ENCODE assay signal across 21 mouse cellular contexts in the genomic region with DNA sequence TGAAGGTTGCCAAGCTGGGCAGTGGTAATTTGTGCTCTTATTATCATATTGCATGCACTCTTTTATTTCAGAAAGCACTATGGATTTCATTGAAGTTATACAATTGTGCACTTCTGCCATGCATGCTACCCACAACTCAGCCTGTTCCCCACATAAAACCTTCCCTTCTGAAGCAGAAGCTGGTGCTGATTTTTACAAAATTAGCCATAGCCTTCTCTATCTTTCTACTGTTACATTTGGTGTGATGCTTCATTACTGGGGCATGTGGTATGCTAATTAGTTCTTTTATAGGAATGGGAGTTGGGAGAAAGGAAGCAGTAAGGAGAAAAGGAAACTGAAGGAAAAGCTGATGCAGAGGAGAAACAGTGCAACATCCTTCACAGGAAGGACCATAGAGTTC.
DNase-seq lines count a peak whose midpoint lies in the region; ATAC-seq and TF ChIP-seq lines count a peak whose summit lies in the region.
"Had no signal": no experiment of that assay in that cellular context is flagged by ENCODE, and none has a peak within 500 bp of the region (broad histone marks: within the 10 kb centered on the region; RNA-seq: fewer than 3 reads in every experiment).

No protein-coding gene starts in this region.

- H3K4me2 ChIP-seq in forebrain, postnatal 0 days (ENCODE audit: low read depth): no peak overlapping the region
- no peak overlapping the region for H3K4me2 ChIP-seq in forebrain, embryonic 16.5 days (ENCODE audit: low read length)
- no peak overlapping the region for H3K4me2 ChIP-seq in midbrain, embryonic 11.5 days
- H3K4me2 ChIP-seq in midbrain, embryonic 15.5 days: no peak overlapping the region
- H3K4me2 ChIP-seq: forebrain, embryonic 13.5 days; heart, embryonic 12.5 days; hindbrain, embryonic 14.5 days had no signal

- peak overlapping the region; percentile 6; the same call in 1 of the 2 replicates for H3K9ac ChIP-seq in forebrain, postnatal 0 days
- no peak overlapping the region for H3K9ac ChIP-seq in forebrain, embryonic 16.5 days (replicated peaks; ENCODE audit: low read depth, low read length)
- no peak overlapping the region for H3K9ac ChIP-seq in midbrain, embryonic 11.5 days (ENCODE audit: low read length)
- H3K9ac ChIP-seq in midbrain, embryonic 15.5 days: no peak overlapping the region
- H3K9ac ChIP-seq: forebrain, embryonic 13.5 days; heart, embryonic 12.5 days; hindbrain, embryonic 14.5 days had no signal

- no peaks in the 10 kb centered on the region for H3K9me3 ChIP-seq in forebrain, postnatal 0 days (ENCODE audit: low read length)
- H3K9me3 ChIP-seq in forebrain, embryonic 16.5 days (ENCODE audit: control insufficient read depth, low read length): no peaks in the 10 kb centered on the region
- no peaks in the 10 kb centered on the region for H3K9me3 ChIP-seq in midbrain, embryonic 11.5 days (ENCODE audit: control insufficient read depth, low read length)
- H3K9me3 ChIP-seq in midbrain, embryonic 15.5 days: no peaks in the 10 kb centered on the region
- H3K9me3 ChIP-seq: embryonic facial prominence, embryonic 10.5 days; forebrain, embryonic 13.5 days; heart, embryonic 12.5 days; hindbrain, embryonic 10.5 days had no signal

- H3K27me3 ChIP-seq in forebrain, postnatal 0 days (ENCODE audit: insufficient read depth, low read length): no peaks in the 10 kb centered on the region
- H3K27me3 ChIP-seq in forebrain, embryonic 16.5 days (replicated peaks; ENCODE audit: control insufficient read depth, insufficient read depth, low read length): no peaks in the 10 kb centered on the region
- no peaks in the 10 kb centered on the region for H3K27me3 ChIP-seq in midbrain, embryonic 11.5 days (ENCODE audit: control insufficient read depth, insufficient read depth, low read length)
- no peaks in the 10 kb centered on the region for H3K27me3 ChIP-seq in midbrain, embryonic 15.5 days (replicated peaks)
- H3K27me3 ChIP-seq: forebrain, embryonic 13.5 days; heart, embryonic 12.5 days had no signal

- H3K4me1 ChIP-seq in forebrain, postnatal 0 days (ENCODE audit: insufficient read depth): no peaks in the 10 kb centered on the region
- H3K4me1 ChIP-seq in forebrain, embryonic 16.5 days (replicated peaks; ENCODE audit: control insufficient read depth, insufficient read depth, low read length): peaks cover 8% of the 10 kb centered on the region
- no peaks in the 10 kb centered on the region for H3K4me1 ChIP-seq in midbrain, embryonic 11.5 days (ENCODE audit: control insufficient read depth, insufficient read depth, low read length)
- H3K4me1 ChIP-seq in midbrain, embryonic 15.5 days: no peaks in the 10 kb centered on the region
- H3K4me1 ChIP-seq: embryonic facial prominence, embryonic 10.5 days; heart, embryonic 12.5 days; hindbrain, embryonic 10.5 days had no signal

- H3K4me3 ChIP-seq in forebrain, postnatal 0 days (ENCODE audit: low read depth, low read length): no peak overlapping the region
- no peak overlapping the region for H3K4me3 ChIP-seq in forebrain, embryonic 16.5 days (replicated peaks; ENCODE audit: low read length)
- no peak overlapping the region for H3K4me3 ChIP-seq in midbrain, embryonic 11.5 days (ENCODE audit: low read depth, low read length)
- H3K4me3 ChIP-seq in midbrain, embryonic 15.5 days: no peak overlapping the region
- H3K4me3 ChIP-seq: embryonic facial prominence, embryonic 10.5 days; forebrain, embryonic 13.5 days; heart, embryonic 12.5 days; hindbrain, embryonic 10.5 days had no signal

- TF ChIP-seq CTCF in forebrain, postnatal 0 days (IDR thresholded peaks at IDR 0.05; ENCODE audit: low read depth): no peak

- H3K27ac ChIP-seq in forebrain, postnatal 0 days (ENCODE audit: low read depth, low read length): no peak overlapping the region; the same call in 1 of the 2 replicates
- no peak overlapping the region for H3K27ac ChIP-seq in forebrain, embryonic 16.5 days (ENCODE audit: low read length)
- no peak overlapping the region for H3K27ac ChIP-seq in midbrain, embryonic 11.5 days (ENCODE audit: low read depth, low read length)
- no peak overlapping the region for H3K27ac ChIP-seq in midbrain, embryonic 15.5 days
- H3K27ac ChIP-seq: embryonic facial prominence, embryonic 10.5 days; forebrain, embryonic 13.5 days; hindbrain, embryonic 10.5 days; hindbrain, embryonic 14.5 days had no signal

- no peaks in the 10 kb centered on the region for H3K36me3 ChIP-seq in forebrain, postnatal 0 days (ENCODE audit: insufficient read depth)
- H3K36me3 ChIP-seq in forebrain, embryonic 16.5 days (ENCODE audit: control insufficient read depth, insufficient read depth): no peaks in the 10 kb centered on the region
- no peaks in the 10 kb centered on the region for H3K36me3 ChIP-seq in midbrain, embryonic 11.5 days (ENCODE audit: control insufficient read depth, insufficient read depth, low read length)
- no peaks in the 10 kb centered on the region for H3K36me3 ChIP-seq in midbrain, embryonic 15.5 days (replicated peaks)
- H3K36me3 ChIP-seq: embryonic facial prominence, embryonic 10.5 days; G1E; heart, embryonic 12.5 days; hindbrain, embryonic 10.5 days had no signal

- no peak for DNase-seq in forebrain, postnatal 0 days
- peak; percentile 10 for DNase-seq in layer of hippocampus, adult 9-11 months
- DNase-seq in layer of hippocampus, postnatal 10 days (ENCODE audit: low spot score in 2 of 2): no peak
- peak; percentile 61 for DNase-seq in midbrain, embryonic 11.5 days (ENCODE audit: low spot score, missing footprints)
- peak; percentile 60 for DNase-seq in telencephalon, adult 2 months (ENCODE audit: low read depth, low spot score)
- DNase-seq: adrenal gland, adult 8-10 months; adrenal gland, postnatal 36 days; B cell, adult 2 months; cerebellum, adult 18-20 months; cerebellum, adult 9-11 months; cerebellum, postnatal 36 days; gastrocnemius, postnatal 14 days had no signal

- ATAC-seq in forebrain, postnatal 0 days: peak; percentile 27; the same call in 1 of the 2 replicates
- no peak for ATAC-seq in forebrain, embryonic 16.5 days
- ATAC-seq in midbrain, embryonic 11.5 days (ENCODE audit: low FRiP score): no peak
- no peak for ATAC-seq in midbrain, embryonic 15.5 days (replicated peaks)
- ATAC-seq: CD4-positive, CD25-positive, alpha-beta regulatory T cell, adult 4 months; forebrain, embryonic 13.5 days had no signal

Comparison
In these comparisons a context has a peak if more than half of its experiments do, and no peak if none do; other contexts are left out.
1. DNase-seq: peak in layer of hippocampus, adult 9-11 months (single experiment), midbrain, embryonic 11.5 days (single experiment) and telencephalon, adult 2 months (single experiment); none in forebrain, postnatal 0 days (single experiment) and layer of hippocampus, postnatal 10 days (0 of 2).